ENCODE assay signal across 10 mouse cellular contexts in genomic region chr2:20276124-20276523, GRCm38 (mm10).
A peak's percentile ranks its signal among the peaks of the same experiment; 100 is the strongest.
DNase-seq lines count a peak whose midpoint lies in the region; ATAC-seq and TF ChIP-seq lines count a peak whose summit lies in the region.
"Had no signal": no experiment of that assay in that cellular context is flagged by ENCODE, and none has a peak within 500 bp of the region (broad histone marks: within the 10 kb centered on the region; RNA-seq: fewer than 3 reads in every experiment).

No protein-coding gene starts in this region.

- no peak overlapping the region for H3K9ac ChIP-seq in heart, postnatal 0 days (replicated peaks; ENCODE audit: low read depth, low read length)
- H3K9ac ChIP-seq in heart, embryonic 12.5 days: no peak overlapping the region
- H3K9ac ChIP-seq in ES-E14 (ENCODE audit: insufficient read depth, low read depth, low read length, poor library complexity, severe bottlenecking): no peak overlapping the region
- H3K9ac ChIP-seq: heart, embryonic 15.5 days; neural tube, embryonic 12.5 days had no signal

- H3K27me3 ChIP-seq in heart, postnatal 0 days (ENCODE audit: control insufficient read depth, insufficient read depth, low read length): no peaks in the 10 kb centered on the region
- no peaks in the 10 kb centered on the region for H3K27me3 ChIP-seq in heart, embryonic 12.5 days (replicated peaks)
- H3K27me3 ChIP-seq: heart, embryonic 15.5 days; neural tube, embryonic 12.5 days had no signal

- H3K4me1 ChIP-seq in heart, postnatal 0 days (ENCODE audit: control insufficient read depth, insufficient read depth): no peaks in the 10 kb centered on the region
- H3K4me1 ChIP-seq in heart, embryonic 12.5 days (replicated peaks): no peaks in the 10 kb centered on the region
- H3K4me1 ChIP-seq in ES-E14 (ENCODE audit: control insufficient read depth in 2 of 2, insufficient read depth in 2 of 2, low read length in 2 of 2, poor library complexity in 1 of 2): 0 out of 4 replicates have a peak, but pooled peaks cover 0 to 1% of the 10 kb centered on the region in 2 experiments
- H3K4me1 ChIP-seq: neural tube, embryonic 12.5 days had no signal

- H3K4me3 ChIP-seq in heart, postnatal 0 days (ENCODE audit: low read depth, low read length): no peak overlapping the region
- no peak overlapping the region for H3K4me3 ChIP-seq in heart, embryonic 12.5 days
- H3K4me3 ChIP-seq in ES-E14 (ENCODE audit: insufficient read depth in 1 of 2, low read depth in 1 of 2, low read length in 2 of 2, poor library complexity in 1 of 2, severe bottlenecking in 1 of 2): no peak overlapping the region
- H3K4me3 ChIP-seq in layer of hippocampus, adult 2 months: no peak overlapping the region
- H3K4me3 ChIP-seq: heart, embryonic 15.5 days; neural tube, embryonic 12.5 days had no signal

- TF ChIP-seq CTCF in heart, postnatal 0 days (IDR thresholded peaks at IDR 0.05; ENCODE audit: low read depth): peak; percentile 73
- peak; percentile 83 for TF ChIP-seq CTCF in layer of hippocampus, adult 2 months (conservative IDR thresholded peaks at IDR 0.05)

- in situ Hi-C loops in ES-E14 (cut with MboI; ENCODE audit: low sequenced_read_pairs in 2 of 2, unreplicated experiment in 2 of 2): no loop called here

- 46% methylated on average over 2 of the region's 2 CpGs for WGBS in heart, postnatal 0 days
- WGBS in heart, embryonic 12.5 days: 60% methylated on average over 2 of the region's 2 CpGs

- no peaks in the 10 kb centered on the region for H3K36me3 ChIP-seq in heart, postnatal 0 days (replicated peaks; ENCODE audit: control insufficient read depth, insufficient read depth, low read length)
- no peaks in the 10 kb centered on the region for H3K36me3 ChIP-seq in heart, embryonic 12.5 days
- H3K36me3 ChIP-seq in ES-E14 (ENCODE audit: control insufficient read depth, insufficient read depth, low read length, poor library complexity, severe bottlenecking): no peaks in the 10 kb centered on the region
- H3K36me3 ChIP-seq: heart, embryonic 15.5 days; neural tube, embryonic 12.5 days had no signal

- H3K9me3 ChIP-seq in heart, postnatal 0 days (replicated peaks; ENCODE audit: control insufficient read depth, low read length): no peaks in the 10 kb centered on the region
- H3K9me3 ChIP-seq in heart, embryonic 12.5 days (replicated peaks): no peaks in the 10 kb centered on the region
- H3K9me3 ChIP-seq in ES-E14 (ENCODE audit: control insufficient read depth, insufficient read depth, low read depth, low read length): no peaks in the 10 kb centered on the region
- H3K9me3 ChIP-seq: heart, embryonic 15.5 days; neural tube, embryonic 12.5 days had no signal

- ATAC-seq in heart, postnatal 0 days (ENCODE audit: insufficient read depth, low read depth): no peak
- no peak for ATAC-seq in heart, embryonic 12.5 days (ENCODE audit: insufficient number of reproducible peaks, low FRiP score)

- peak; percentile 41 for DNase-seq in heart, postnatal 0 days (ENCODE audit: low spot score)
- DNase-seq in ES-E14 (ENCODE audit: low read depth, low spot score): peak; percentile 48
- peak; percentile 21 for DNase-seq in cerebellum, adult 9-10 months
- DNase-seq in gastrocnemius, postnatal 10 days: peak; percentile 61
- peak; percentile 8 to 55 for DNase-seq in layer of hippocampus, adult 2 months (ENCODE audit: low spot score in 2 of 2)
- peak; percentile 78 for DNase-seq in lung, postnatal 36 days
- DNase-seq in natural killer cell, adult 2 months (ENCODE audit: low spot score in 2 of 2): no peak

- no peak overlapping the region for H3K27ac ChIP-seq in heart, postnatal 0 days (ENCODE audit: low read depth)
- no peak overlapping the region for H3K27ac ChIP-seq in heart, embryonic 12.5 days (ENCODE audit: poor library complexity, severe bottlenecking)
- no peak overlapping the region for H3K27ac ChIP-seq in ES-E14 (ENCODE audit: insufficient read depth, low read depth, low read length, poor library complexity, severe bottlenecking)
- no peak overlapping the region for H3K27ac ChIP-seq in layer of hippocampus, adult 2 months
- H3K27ac ChIP-seq: heart, embryonic 15.5 days; neural tube, embryonic 12.5 days had no signal

- no peak overlapping the region for H3K4me2 ChIP-seq in heart, postnatal 0 days (ENCODE audit: low read depth, low read length)
- H3K4me2 ChIP-seq in heart, embryonic 12.5 days: no peak overlapping the region
- H3K4me2 ChIP-seq: heart, embryonic 15.5 days; neural tube, embryonic 12.5 days had no signal

- no peak for TF ChIP-seq EP300 in heart, postnatal 0 days (IDR thresholded peaks at IDR 0.05; ENCODE audit: low read depth)

TF ChIP-seq in ES-E14, 5 proteins besides CTCF, POLR2A, EP300 and RAD21:
- TF ChIP-seq CHD2 (IDR thresholded peaks at IDR 0.05; ENCODE audit: low read depth, low read length): no peak
- TF ChIP-seq ZNF384 (IDR thresholded peaks at IDR 0.05; ENCODE audit: low read depth, low read length): no peak
- no peak for TF ChIP-seq HCFC1 (IDR thresholded peaks at IDR 0.05; ENCODE audit: borderline replicate concordance, insufficient read depth, low read length)
- TF ChIP-seq ZC3H11A (IDR thresholded peaks at IDR 0.05; ENCODE audit: borderline replicate concordance, low read depth, low read length): peak; percentile 89
- TF ChIP-seq MAFK (IDR thresholded peaks at IDR 0.05; ENCODE audit: insufficient read depth, low read depth, low read length): no peak
TF ChIP-seq in ES-E14: peak in this region for 1.

Comparison
In these comparisons a context has a peak if more than half of its experiments do, and no peak if none do; other contexts are left out.
1. DNase-seq: peak in heart, postnatal 0 days (single experiment), ES-E14 (single experiment), cerebellum, adult 9-10 months (single experiment), gastrocnemius, postnatal 10 days (single experiment), layer of hippocampus, adult 2 months (2 of 2) and lung, postnatal 36 days (single experiment); none in natural killer cell, adult 2 months (0 of 2).